Mouse (Mus musculus) C2C12 (cell line): ENCODE data around the gene Gm20715. TPM values are rescaled to one million over a fixed set of nuclear protein-coding genes. Genes with fewer than 3 reads are reported as not detected.

Source experiments
- H3K27me3 ChIP-seq: one replicate; pipeline ENCODE4 v1.6.1; 2011; ENCODE audit not compliant: control insufficient read depth, insufficient read depth, insufficient read length
- H3K36me3 ChIP-seq: one replicate; pipeline ENCODE4 v1.6.1; 2011; ENCODE audit not compliant: control insufficient read depth, insufficient read depth
- H3K4me3 ChIP-seq: one replicate; pipeline ENCODE4 v1.5.1; 2011; ENCODE audit warnings: mild to moderate bottlenecking, control low read depth; ENCODE audit not compliant: poor library complexity, insufficient read depth, severe bottlenecking
- H3K79me2 ChIP-seq: one replicate; pipeline ENCODE4 v1.6.1; 2011; ENCODE audit not compliant: control insufficient read depth, insufficient read depth
- H3K79me3 ChIP-seq: one replicate; pipeline ENCODE4 v1.6.1; 2011; ENCODE audit warnings: low read depth, control low read depth
- H3ac ChIP-seq: one replicate; pipeline ENCODE3; 2011; ENCODE audit warnings: low read depth; ENCODE audit not compliant: control insufficient read depth, insufficient read length
- CEBPB ChIP-seq: IDR thresholded peaks from one replicate; pipeline ENCODE4 v1.6.1; 2011; ENCODE audit warnings: low read depth, mild to moderate bottlenecking, control low read depth, moderate library complexity
- CTCF ChIP-seq: IDR thresholded peaks from one replicate; pipeline ENCODE4 v1.5.1; 2011; ENCODE audit not compliant: control insufficient read depth, insufficient read depth, insufficient read length
- FOSL1 ChIP-seq: IDR thresholded peaks from one replicate; pipeline ENCODE4 v1.8.0; 2011; ENCODE audit warnings: mild to moderate bottlenecking, low read length; ENCODE audit not compliant: poor library complexity, insufficient read depth, severe bottlenecking
- MAX ChIP-seq: IDR thresholded peaks from one replicate; pipeline ENCODE4 v1.6.1; 2011; ENCODE audit warnings: mild to moderate bottlenecking, control low read depth
- MYOD1 ChIP-seq: IDR thresholded peaks from one replicate; pipeline ENCODE4 v1.6.1; 2011; ENCODE audit warnings: low read depth; ENCODE audit not compliant: control insufficient read depth, insufficient read length
- MYOG ChIP-seq: IDR thresholded peaks from one replicate; pipeline ENCODE4 v1.6.1; 2011; ENCODE audit not compliant: control insufficient read depth, insufficient read length; ENCODE audit errors: extremely low read depth
- USF1 ChIP-seq: IDR thresholded peaks from one replicate; pipeline ENCODE4 v1.6.1; 2011; ENCODE audit warnings: low read depth, mild to moderate bottlenecking, control low read depth, moderate library complexity
- polyA plus RNA-seq: library from polyadenylated mRNA; unstranded; fragments of >200 nt; fragmentation: generic; extraction: Trizol; gene quantifications from one replicate; pipeline ENCODE4 v1.2.1, GENCODE M21; 2012; ENCODE audit warnings: missing spikeins

Gene Gm20715
- polyA plus RNA-seq, 1 experiment = not detected

DNA sequence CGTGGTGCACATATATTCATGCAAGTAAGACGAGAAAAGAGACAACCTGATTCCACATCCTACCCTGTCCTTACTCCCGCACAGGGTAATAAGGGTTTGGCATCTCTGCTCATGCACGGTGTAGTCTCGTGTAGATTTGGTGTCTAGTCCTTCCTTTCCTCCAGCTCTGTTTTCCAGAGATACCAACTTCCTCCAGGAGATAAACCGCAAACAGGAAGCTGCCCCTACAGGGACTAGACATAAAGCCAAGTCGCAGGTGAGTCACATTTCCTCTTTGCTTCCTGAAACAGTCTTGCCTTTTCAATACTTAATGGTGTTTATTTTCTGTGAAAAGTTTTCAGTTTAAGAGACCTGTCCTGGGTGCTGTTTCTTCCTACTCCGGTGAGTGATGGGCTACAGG is 26.1 kb upstream of the Gm20715 start:
- H3K4me3 ChIP-seq = no peak overlapping the region
- H3K36me3 ChIP-seq = no peaks in the 10 kb centered on the region
- no peaks in the 10 kb centered on the region for H3K79me3 ChIP-seq
- TF ChIP-seq CEBPB (no peak), MYOG (no peak), FOSL1 (no peak), MYOD1 (no peak), USF1 (no peak), MAX (no peak), CTCF (no peak)
- H3K27me3 ChIP-seq = no peaks in the 10 kb centered on the region
- H3ac ChIP-seq = no peak overlapping the region
- no peaks in the 10 kb centered on the region for H3K79me2 ChIP-seq

GRCm38 (mm10) chr7:6386995-6387394 is 23.1 kb upstream of the Gm20715 start:
- Histone ChIP-seq H3ac (no peak overlapping the region), H3K79me3 (peaks cover 2% of the 10 kb centered on the region), H3K36me3 (peaks cover 4% of the 10 kb centered on the region), H3K4me3 (no peak overlapping the region), H3K27me3 (no peaks in the 10 kb centered on the region), H3K79me2 (no peaks in the 10 kb centered on the region)
- no peak for TF ChIP-seq MYOG
- TF ChIP-seq USF1 = no peak
- no peak for TF ChIP-seq FOSL1
- no peak for TF ChIP-seq MAX
- no peak for TF ChIP-seq MYOD1
- TF ChIP-seq CTCF = no peak
- TF ChIP-seq CEBPB = no peak

GRCm38 (mm10) chr7:6388971-6389370 is 21.1 kb upstream of the Gm20715 start:
- H3K36me3 ChIP-seq = peaks cover 14% of the 10 kb centered on the region
- no peaks in the 10 kb centered on the region for H3K27me3 ChIP-seq
- no peak overlapping the region for H3ac ChIP-seq
- peaks cover 2% of the 10 kb centered on the region for H3K79me3 ChIP-seq
- TF ChIP-seq USF1 = no peak
- no peak overlapping the region for H3K4me3 ChIP-seq
- H3K79me2 ChIP-seq = no peaks in the 10 kb centered on the region

- no peak overlapping the region for H3ac ChIP-seq
- no peaks in the 10 kb centered on the region for H3K79me2 ChIP-seq
- peaks cover 2% of the 10 kb centered on the region for H3K79me3 ChIP-seq
- TF ChIP-seq CTCF = no peak
- TF ChIP-seq MYOG = no peak
- no peak for TF ChIP-seq MAX
- TF ChIP-seq CEBPB = no peak
- no peak for TF ChIP-seq USF1
- TF ChIP-seq MYOD1 = no peak
- TF ChIP-seq FOSL1 = no peak
- no peaks in the 10 kb centered on the region for H3K27me3 ChIP-seq
- no peak overlapping the region for H3K4me3 ChIP-seq
- H3K36me3 ChIP-seq = peaks cover 14% of the 10 kb centered on the region
Measured at GRCm38 (mm10) chr7:6389449-6389848, 20.6 kb upstream of the Gm20715 start.

- Histone ChIP-seq H3K27me3 (no peaks in the 10 kb centered on the region), H3K36me3 (peaks cover 11% of the 10 kb centered on the region), H3K4me3 (no peak within 1 kb of the TSS), H3K79me3 (no peaks in the 10 kb centered on the region), H3ac (no peak within 1 kb of the TSS), H3K79me2 (no peaks in the 10 kb centered on the region)
- TF ChIP-seq CEBPB = no peak
Measured at GRCm38 (mm10) chr7:6397996-6398975, 11.8 kb upstream of the Gm20715 start, which contains the start of gene Smim17. TSS of gene Smim17 (plus strand) at chr7:6398715.

DNA sequence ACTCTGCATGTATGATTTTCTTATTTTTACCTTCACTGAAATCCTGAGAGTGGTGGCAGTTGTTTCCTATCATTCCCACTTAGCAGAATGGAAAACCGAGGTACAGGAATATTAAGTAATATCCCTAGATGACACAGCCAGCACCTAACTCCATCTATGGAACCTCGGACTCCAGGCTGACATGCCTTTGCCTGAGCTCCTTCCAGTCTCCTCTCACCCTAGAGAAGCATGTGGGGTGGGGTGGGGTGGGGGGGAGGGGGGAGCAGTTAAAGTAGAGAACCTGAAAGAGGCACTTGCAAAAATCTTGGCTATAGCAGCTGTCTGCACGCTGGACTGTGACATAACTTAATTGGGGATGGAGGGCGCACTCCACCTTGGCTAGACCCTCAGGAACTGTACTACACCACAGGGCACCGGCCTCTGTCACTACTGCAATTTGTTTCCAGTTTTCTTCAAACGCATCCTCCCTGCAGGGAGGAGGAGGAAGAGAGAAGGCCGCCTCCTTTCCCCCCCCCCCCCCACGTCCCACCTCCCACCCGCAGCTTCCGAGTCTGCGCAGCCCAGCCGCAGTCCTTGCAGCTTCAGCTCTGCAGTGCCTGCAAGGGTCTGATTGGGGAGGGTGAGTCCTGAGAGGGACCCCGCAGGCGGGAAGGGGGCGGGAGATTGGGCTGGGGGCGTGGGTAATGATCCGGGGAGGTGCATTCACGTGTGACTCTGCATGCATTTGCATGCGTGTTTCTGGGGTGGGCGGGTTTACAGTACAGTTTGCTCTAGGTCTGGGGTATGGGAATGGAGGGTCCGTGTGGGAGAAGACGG is 4.8 kb downstream of the Gm20715 start:
- no peak overlapping the region for H3K4me3 ChIP-seq
- no peaks in the 10 kb centered on the region for H3K27me3 ChIP-seq
- TF ChIP-seq MAX = no peak
- no peak for TF ChIP-seq MYOG
- TF ChIP-seq USF1 = no peak
- TF ChIP-seq CEBPB = no peak
- TF ChIP-seq MYOD1 = no peak
- no peaks in the 10 kb centered on the region for H3K36me3 ChIP-seq
- H3K79me3 ChIP-seq = no peaks in the 10 kb centered on the region
- no peaks in the 10 kb centered on the region for H3K79me2 ChIP-seq
- H3ac ChIP-seq = no peak overlapping the region
